Mouse (Mus musculus) stomach, postnatal 0 days (tissue): ENCODE results near the gene Nipa2.

Experiments used
- CTCF ChIP-seq: IDR thresholded peaks from 2 replicates; pipeline ENCODE4 v1.5.1; 2016; ENCODE audit warnings: antibody characterized with exemption, low read depth, mild to moderate bottlenecking, moderate library complexity
- EP300 ChIP-seq: optimal IDR thresholded peaks from 2 replicates; pipeline ENCODE3; 2016; ENCODE audit warnings: antibody characterized with exemption

DNA sequence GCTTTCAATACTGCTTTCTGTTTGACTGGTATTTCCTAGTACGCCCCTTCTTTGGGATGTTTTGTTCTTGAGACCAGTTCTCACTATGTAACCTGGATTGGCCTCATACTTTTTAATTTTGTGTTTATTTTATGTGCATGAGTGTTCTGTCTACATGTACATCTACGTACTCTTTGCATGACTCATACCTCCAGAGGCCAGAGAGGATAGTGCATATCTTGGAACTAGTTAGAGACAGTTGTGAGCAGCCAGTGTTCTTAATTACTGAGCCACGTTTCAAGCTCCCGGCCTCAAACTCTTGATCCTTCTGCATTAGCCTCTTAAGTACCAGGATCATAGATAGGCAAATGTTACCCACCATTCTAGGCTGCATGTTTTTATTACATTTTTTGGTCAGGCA is 23.9 kb downstream of the Nipa2 start:
- TF ChIP-seq CTCF (no peak), EP300 (no peak)
